Mouse (Mus musculus) frontal cortex, postnatal 36 days (tissue): ENCODE data around the gene Shank3.

ENCODE experiments used
- DNase-seq, 2 experiments: peaks; one replicate each; pipeline ENCODE4 v3.0.0; 2022; ENCODE audit warnings: low spot score in 2 of 2

The Shank3 gene

DNA sequence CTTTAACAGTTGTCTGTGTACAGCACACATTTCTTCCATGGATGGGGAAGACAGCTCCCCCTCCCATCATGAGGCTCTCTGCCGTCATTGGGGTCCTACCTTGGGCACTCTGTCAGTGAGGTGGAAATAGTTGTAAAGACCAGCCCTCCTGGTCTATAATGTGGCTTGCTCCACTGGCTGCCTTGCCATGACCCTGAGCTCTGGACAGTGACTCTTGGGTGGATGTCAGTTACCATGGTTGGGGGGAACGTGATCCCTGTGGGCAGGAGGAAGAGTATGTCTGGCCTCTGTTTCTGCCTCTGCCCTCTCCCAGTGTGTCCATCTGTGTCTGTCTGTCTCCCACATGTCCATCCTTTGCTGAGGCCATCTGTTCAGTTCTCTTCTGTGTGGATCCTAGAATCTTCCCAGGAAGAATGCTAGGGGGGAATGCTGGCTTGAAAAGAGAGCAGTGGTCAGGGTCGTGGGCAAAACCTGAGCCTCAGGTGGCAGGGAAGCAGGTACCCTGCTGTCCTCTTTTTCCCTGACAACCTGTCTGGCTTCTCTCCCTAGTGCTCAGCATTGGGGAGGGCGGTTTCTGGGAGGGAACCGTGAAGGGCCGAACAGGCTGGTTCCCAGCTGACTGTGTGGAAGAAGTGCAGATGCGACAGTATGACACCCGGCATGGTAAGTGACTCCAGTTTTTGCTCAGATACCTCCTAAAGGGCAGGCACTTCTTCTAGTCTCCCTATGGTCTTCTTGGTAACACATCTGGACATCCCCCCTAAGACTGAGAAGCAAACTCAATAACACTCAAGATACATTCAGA, 25.4 kb downstream of the Shank3 start:
- DNase-seq = no peak

GRCm38 (mm10) chr15:89525464-89525863, 26.0 kb downstream of the Shank3 start:
- DNase-seq = no peak

GRCm38 (mm10) chr15:89525896-89526295, 26.5 kb downstream of the Shank3 start:
- DNase-seq = no peak

DNA sequence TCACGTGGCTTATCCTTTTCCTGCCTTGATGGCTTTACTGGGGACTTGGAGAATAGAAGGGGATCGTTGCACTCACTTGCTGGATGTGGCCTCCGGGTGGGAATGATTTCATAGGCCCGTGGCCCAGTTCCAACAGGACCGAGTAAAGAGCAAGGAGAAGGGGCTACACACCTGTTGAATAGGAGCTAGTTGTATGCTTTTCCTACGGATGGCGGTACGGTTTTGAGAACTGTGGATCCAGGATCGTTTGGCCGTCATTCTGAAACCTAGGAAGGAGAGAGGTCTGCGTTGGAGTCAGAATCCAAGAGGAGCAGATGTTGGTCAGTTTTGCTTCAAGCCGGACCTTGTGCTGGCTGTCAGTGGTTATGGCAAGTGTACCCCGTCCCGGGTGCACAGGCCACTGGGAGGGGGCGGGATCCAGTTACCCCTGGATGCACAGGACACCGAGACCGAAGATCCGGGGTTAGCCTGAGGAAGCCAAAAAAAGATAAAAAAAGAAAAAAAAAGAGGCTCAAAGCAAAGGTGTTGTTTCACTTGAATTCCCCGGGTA, 27.4 kb downstream of the Shank3 start:
- no peak for DNase-seq

DNA sequence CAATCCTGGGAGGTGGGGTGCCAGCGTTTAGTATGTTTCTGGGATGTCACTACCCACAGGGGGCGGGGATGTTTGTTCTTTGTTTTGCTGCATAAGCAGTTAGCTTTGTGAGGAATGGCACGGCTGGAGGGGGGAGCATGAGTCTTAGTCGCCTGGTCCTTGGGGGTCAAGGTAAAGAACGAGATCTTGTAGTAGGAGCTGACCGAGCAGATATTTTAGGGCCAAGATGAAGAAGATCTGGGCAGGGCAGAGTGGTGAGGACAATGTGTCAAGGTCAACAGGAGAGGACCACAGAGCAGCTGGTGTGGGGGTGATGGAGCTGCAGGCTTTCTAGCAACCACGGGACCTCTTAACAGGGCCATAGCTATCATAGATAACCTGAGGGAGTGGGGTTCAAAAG, 28.0 kb downstream of the Shank3 start:
- no peak for DNase-seq

- DNase-seq = no peak
Measured at GRCm38 (mm10) chr15:89528201-89528850, 28.9 kb downstream of the Shank3 start.

- no peak for DNase-seq
Measured at GRCm38 (mm10) chr15:89528923-89529322, 29.5 kb downstream of the Shank3 start.

DNA sequence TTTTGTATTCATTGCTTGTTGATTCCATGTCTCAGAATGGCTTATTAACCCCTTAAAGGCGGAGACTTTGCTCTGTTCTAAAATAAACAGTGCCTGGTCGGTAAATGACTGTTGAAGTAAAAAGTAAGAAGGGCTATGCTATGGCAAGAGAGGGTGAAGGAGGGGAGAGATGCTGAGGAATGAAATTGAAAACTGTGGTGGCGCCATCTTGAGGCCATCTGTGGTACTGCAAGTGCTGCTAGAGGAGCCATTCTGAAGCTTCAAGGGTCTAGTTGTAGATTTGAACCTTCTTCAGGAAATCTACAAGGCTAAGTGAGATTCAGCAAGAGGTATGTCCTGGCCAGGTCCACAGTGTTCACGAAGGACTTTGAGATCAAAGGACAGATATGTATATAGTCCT, 30.9 kb downstream of the Shank3 start:
- peak; percentile 76 to 85 for DNase-seq

GRCm38 (mm10) chr15:89531399-89531798, 32.0 kb downstream of the Shank3 start:
- DNase-seq = no peak

DNA sequence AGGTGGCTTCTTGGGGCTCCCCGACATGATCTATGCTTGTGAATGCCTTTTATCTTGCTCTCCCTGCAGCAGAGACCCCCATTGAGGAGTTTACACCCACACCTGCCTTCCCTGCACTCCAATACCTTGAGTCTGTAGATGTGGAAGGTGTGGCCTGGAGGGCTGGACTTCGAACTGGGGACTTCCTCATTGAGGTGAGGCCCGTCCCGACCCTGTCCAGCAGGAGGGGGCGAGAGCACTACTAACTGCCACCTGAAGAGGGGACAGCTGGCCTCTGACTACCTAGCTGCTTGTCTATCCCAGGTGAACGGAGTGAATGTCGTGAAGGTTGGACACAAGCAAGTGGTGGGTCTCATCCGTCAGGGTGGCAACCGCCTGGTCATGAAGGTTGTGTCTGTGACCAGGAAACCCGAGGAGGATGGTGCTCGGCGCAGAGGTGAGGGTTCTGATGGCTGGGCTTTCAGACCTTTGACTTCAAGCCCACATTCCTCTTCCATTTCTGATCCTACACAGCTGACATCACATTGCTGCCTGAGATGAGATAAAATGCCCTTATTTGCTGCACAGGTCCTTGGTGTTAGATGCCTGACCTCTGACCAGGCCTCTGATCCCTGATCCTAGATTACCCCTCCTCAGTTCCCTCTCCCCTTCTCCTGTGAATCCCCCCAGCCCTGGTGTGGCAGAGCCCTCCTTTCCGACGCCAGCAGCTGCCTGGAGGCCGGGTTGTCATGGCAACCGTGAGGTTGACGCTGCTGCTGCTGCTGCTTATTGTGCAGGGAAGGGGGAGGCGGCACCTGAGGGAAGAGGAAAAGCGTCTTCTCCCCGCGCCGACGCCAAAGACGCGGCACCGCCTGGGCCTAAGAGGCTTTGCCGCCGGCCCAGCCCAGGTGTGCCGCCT, 32.9 kb downstream of the Shank3 start:
- peak; percentile 86 to 87 for DNase-seq

DNA sequence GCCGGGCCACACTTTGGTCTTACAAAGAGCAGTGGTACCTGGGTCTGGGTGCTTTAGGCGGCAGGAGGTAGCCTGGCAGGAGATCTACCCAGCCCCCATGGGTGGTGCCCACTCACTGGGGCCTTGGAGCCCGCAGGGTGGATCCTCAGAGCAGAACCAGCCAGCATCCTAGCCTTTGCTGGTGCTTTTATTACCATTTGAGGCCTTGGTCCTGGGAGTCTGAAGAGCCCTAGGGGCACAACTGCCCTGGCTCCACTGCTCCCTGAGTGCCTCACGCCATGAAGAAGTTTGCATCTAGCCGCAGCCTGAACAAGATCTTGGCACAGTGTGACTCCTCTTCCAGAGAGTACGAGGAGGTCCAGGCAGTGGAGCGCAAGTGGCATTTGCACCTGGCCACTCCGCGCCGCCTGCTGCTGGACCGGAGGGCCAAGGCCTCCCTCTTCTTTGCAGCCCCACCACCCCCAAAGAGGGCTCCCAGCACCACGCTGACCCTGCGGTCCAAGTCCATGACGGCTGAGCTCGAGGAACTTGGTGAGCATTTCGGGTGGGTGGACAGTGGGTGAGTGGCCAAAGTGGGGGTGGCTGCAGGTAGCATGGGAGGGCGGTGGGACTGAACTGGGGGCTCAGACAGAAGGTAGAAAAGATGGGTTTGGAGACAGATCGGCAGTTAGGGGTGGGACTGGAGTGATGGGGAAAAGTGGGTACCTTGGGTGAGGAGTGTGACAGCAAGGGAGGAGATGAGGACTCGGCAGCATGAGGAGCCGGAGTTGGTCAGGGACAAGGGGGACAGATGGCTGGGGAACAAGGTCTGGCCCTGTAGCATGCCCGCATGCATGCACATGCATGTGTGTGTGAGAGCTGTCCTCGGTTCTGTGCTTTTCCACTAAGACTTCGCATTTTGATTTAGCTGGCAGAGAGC, 33.8 kb downstream of the Shank3 start:
- DNase-seq = no peak

- DNase-seq = no peak
Measured at GRCm38 (mm10) chr15:89533843-89534207, 34.4 kb downstream of the Shank3 start.

DNA sequence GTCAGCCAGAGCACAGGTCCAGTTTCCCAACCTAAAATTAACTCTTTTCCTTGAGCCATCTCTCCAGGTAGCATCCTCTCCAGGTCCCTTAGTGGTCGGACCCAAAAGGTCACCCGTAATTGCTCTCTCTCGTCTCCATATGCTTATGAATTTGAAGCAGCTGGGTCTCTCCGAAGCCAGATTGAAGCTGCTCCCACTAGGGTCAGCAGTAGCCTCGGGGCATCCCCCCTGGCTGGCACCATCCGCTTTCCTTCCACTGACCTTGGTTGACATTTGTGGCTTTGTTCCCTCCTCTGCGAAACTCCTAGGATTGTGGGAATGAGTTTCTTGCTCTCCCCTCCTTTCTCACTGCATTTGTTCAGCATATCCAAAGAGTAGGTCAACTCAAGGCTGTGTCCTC, 44.7 kb downstream of the Shank3 start:
- DNase-seq = no peak

GRCm38 (mm10) chr15:89547321-89547720, 47.9 kb downstream of the Shank3 start:
- no peak for DNase-seq

GRCm38 (mm10) chr15:89547824-89548601, 48.6 kb downstream of the Shank3 start:
- no peak for DNase-seq

DNA sequence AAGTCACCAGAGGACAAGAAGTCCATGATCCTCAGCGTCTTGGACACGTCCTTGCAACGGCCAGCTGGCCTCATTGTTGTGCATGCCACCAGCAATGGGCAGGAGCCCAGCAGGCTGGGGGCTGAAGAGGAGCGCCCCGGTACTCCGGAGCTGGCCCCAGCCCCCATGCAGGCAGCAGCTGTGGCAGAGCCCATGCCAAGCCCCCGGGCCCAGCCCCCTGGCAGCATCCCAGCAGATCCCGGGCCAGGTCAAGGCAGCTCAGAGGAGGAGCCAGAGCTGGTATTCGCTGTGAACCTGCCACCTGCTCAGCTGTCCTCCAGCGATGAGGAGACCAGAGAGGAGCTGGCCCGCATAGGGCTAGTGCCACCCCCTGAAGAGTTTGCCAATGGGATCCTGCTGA, 49.4 kb downstream of the Shank3 start:
- no peak for DNase-seq

DNA sequence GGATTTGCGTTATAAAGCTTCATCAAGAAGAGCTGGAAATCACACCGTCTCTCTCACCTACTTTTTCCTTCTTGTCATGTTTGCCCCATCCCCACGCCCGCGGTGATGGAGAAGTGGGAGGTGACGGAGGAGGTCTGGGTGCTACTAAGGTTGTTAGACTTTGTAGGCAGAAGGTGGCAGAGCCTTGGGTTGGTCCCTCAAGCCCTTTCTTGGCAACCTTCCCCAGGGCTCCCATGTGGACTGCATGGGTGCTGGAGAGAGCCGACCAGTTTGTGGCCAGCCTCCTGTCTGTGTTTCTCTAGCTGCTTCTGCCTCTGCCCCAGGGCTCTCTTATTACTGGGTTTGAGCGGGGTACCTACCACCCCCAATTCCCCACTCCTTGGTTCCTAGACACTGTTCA, 51.1 kb downstream of the Shank3 start:
- DNase-seq = no peak

DNA sequence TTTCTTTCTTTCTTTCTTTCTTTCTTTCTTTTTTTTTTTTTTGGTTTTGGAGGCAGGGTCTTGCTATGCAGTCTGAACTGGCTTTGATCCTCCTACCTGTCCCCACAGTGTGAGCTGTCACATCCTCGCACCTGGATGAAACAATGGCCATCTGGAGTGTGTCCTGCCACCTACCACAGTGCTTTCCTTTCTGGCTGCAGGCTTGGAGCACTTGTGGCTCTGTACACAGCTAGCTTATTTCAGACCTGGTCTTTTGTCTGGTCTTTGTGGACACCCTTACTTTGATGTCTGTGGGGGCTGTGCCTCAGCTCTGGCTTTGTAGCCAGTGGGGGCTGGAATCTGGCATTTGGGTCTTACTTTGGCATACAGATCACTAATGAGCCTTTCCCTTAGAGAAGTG, 52.3 kb downstream of the Shank3 start:
- no peak for DNase-seq

GRCm38 (mm10) chr15:89555591-89555990, 56.2 kb downstream of the Shank3 start:
- no peak for DNase-seq
